Mouse (Mus musculus): Measurements from ENCODE around the gene Pard3b. TPM values are rescaled to one million over a fixed set of nuclear protein-coding genes. Genes with fewer than 3 reads are reported as not detected.
A peak's percentile ranks its signal among the peaks of the same experiment; 100 is the strongest.

Pard3b gene
- polyA plus RNA-seq, 1 experiment from 2014 or later, result 13.8 TPM

GRCm38 (mm10) chr1:62639440-62639839, 1000.8 kb downstream of the Pard3b start:
- Histone ChIP-seq H3K9me3 (ENCODE audit: control insufficient read depth, low read length) (no peaks in the 10 kb centered on the region), H3K27me3 (ENCODE audit: control insufficient read depth, insufficient read depth, low read length) (no peaks in the 10 kb centered on the region), H3K36me3 (ENCODE audit: control insufficient read depth, insufficient read depth, low read length) (no peaks in the 10 kb centered on the region), H3K4me2 (replicated peaks; ENCODE audit: low read depth) (no peak overlapping the region), H3K4me3 (ENCODE audit: low read depth, low read length) (no peak overlapping the region), H3K9ac (ENCODE audit: low read length) (no peak overlapping the region), H3K27ac (replicated peaks) (no peak overlapping the region), H3K4me1 (replicated peaks; ENCODE audit: control insufficient read depth, insufficient read depth) (no peaks in the 10 kb centered on the region)
- 92% methylated on average over 4 of the region's 4 CpGs for WGBS
- TF ChIP-seq EP300 (optimal IDR thresholded peaks at IDR 0.05) (no peak), CTCF (IDR thresholded peaks at IDR 0.05; ENCODE audit: low read depth) (no peak)
- ATAC-seq (ENCODE audit: low FRiP score, low TSS enrichment), result no peak
- DNase-seq (ENCODE audit: low spot score), result no peak

DNA sequence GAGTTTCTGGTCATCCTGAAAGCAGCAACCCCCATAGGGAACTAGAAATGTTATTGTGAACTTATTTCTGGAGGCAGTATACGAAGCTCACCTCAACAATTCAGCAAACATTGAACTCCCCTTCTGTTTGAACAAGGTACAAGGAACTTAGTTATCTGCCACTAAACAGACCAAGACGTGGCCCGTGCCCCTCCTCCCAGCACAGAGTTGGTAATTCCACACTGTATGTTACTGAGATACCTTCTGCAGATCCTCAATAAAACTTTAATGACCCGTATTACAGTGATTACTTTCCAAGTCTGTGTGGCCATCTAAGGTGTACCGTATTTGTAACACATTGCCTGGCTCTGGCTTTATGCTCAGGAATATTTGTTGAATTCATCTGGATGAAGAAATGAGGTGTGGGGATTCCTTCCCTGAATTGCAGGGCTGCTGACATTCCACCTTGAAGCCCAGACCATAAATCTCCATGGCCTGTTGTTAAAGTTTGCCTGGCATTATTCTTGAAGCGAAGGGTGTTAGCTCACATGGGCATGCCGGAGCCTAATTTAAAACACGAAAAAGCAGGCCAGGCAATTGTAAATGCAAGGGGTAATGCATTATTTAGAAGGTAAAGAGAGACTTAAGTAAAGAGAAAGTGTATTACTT, 1006.1 kb downstream of the Pard3b start:
- H3K4me1 ChIP-seq (replicated peaks; ENCODE audit: control insufficient read depth, insufficient read depth), result no peaks in the 10 kb centered on the region
- DNase-seq (ENCODE audit: low spot score), result no peak
- no peak overlapping the region for H3K4me3 ChIP-seq (ENCODE audit: low read depth, low read length)
- TF ChIP-seq EP300 (optimal IDR thresholded peaks at IDR 0.05) (no peak), CTCF (IDR thresholded peaks at IDR 0.05; ENCODE audit: low read depth) (no peak)
- ATAC-seq (ENCODE audit: low FRiP score, low TSS enrichment), result peak; percentile 53; the same call in 1 of the 2 replicates
- no peak overlapping the region for H3K9ac ChIP-seq (ENCODE audit: low read length)
- H3K4me2 ChIP-seq (replicated peaks; ENCODE audit: low read depth), result no peak overlapping the region
- H3K36me3 ChIP-seq (ENCODE audit: control insufficient read depth, insufficient read depth, low read length), result no peaks in the 10 kb centered on the region
- H3K9me3 ChIP-seq (ENCODE audit: control insufficient read depth, low read length), result no peaks in the 10 kb centered on the region
- WGBS, result 58% methylated on average over 8 of the region's 8 CpGs
- no peaks in the 10 kb centered on the region for H3K27me3 ChIP-seq (ENCODE audit: control insufficient read depth, insufficient read depth, low read length)
- no peak overlapping the region for H3K27ac ChIP-seq (replicated peaks)

- Histone ChIP-seq H3K27ac (replicated peaks) (no peak overlapping the region), H3K9ac (ENCODE audit: low read length) (no peak overlapping the region), H3K36me3 (ENCODE audit: control insufficient read depth, insufficient read depth, low read length) (no peaks in the 10 kb centered on the region), H3K4me1 (replicated peaks; ENCODE audit: control insufficient read depth, insufficient read depth) (no peaks in the 10 kb centered on the region), H3K27me3 (ENCODE audit: control insufficient read depth, insufficient read depth, low read length) (no peaks in the 10 kb centered on the region), H3K9me3 (ENCODE audit: control insufficient read depth, low read length) (no peaks in the 10 kb centered on the region), H3K4me2 (replicated peaks; ENCODE audit: low read depth) (no peak overlapping the region), H3K4me3 (ENCODE audit: low read depth, low read length) (no peak overlapping the region)
- no peak for TF ChIP-seq CTCF (IDR thresholded peaks at IDR 0.05; ENCODE audit: low read depth)
- TF ChIP-seq EP300 (optimal IDR thresholded peaks at IDR 0.05), result no peak
- ATAC-seq (ENCODE audit: low FRiP score, low TSS enrichment) (no peak), DNase-seq (ENCODE audit: low spot score) (no peak)
- 81% methylated on average over 2 of the region's 2 CpGs for WGBS
These were observed 1008.2 kb downstream of the Pard3b start for GRCm38 (mm10) chr1:62646812-62647211.

DNA sequence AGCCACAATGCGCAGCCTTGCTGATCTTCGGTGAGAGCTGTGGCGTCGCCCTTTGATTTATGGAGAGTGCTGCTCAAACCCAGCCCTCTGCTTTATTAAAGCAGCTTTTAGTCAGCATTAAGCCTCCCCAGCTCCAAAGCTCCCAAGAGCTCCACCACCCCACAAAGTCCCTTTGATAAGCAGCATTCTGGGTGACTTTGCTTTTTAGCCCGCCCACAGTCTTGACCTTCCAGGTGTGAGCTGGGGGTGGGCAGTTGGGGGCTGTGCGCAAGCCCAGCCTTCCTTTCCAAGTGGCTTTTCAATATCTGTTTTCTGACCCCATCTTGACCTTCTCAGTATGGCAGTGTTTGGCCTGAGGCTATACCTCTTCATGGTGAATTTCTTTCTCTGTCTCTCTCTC, 1009.5 kb downstream of the Pard3b start:
- Histone ChIP-seq H3K27ac (replicated peaks) (no peak overlapping the region), H3K9me3 (ENCODE audit: control insufficient read depth, low read length) (no peaks in the 10 kb centered on the region), H3K36me3 (ENCODE audit: control insufficient read depth, insufficient read depth, low read length) (no peaks in the 10 kb centered on the region), H3K4me3 (ENCODE audit: low read depth, low read length) (no peak overlapping the region), H3K9ac (ENCODE audit: low read length) (no peak overlapping the region), H3K4me2 (replicated peaks; ENCODE audit: low read depth) (no peak overlapping the region), H3K4me1 (replicated peaks; ENCODE audit: control insufficient read depth, insufficient read depth) (no peaks in the 10 kb centered on the region), H3K27me3 (ENCODE audit: control insufficient read depth, insufficient read depth, low read length) (no peaks in the 10 kb centered on the region)
- no peak; the same call in 1 of the 2 replicates for ATAC-seq (ENCODE audit: low FRiP score, low TSS enrichment)
- 38% methylated on average over 6 of the region's 6 CpGs for WGBS
- TF ChIP-seq CTCF (IDR thresholded peaks at IDR 0.05; ENCODE audit: low read depth) (no peak), EP300 (optimal IDR thresholded peaks at IDR 0.05) (no peak)
- no peak for DNase-seq (ENCODE audit: low spot score)

DNA sequence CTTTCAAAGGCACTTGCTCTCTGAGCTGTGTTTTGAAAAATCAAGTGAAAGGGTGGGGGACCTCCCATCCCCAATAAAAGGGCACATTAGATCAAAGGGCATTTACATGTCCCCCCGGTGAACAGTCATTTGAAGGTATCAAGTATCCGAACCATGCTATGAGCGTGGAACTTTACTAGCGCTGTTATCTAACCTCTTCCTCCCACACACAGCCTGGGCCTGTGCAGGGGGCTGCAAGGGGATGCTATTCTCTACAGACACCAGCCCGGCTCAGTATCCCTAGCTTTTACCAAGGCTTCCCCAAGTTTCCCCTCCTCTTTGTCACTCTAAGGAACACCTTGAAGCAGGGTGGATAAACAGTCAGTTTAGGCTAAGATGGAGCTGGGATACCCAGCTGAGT, 1010.0 kb downstream of the Pard3b start:
- 62% methylated on average over 5 of the region's 5 CpGs for WGBS

GRCm38 (mm10) chr1:62650491-62650890, 1011.9 kb downstream of the Pard3b start:
- Histone ChIP-seq H3K9me3 (ENCODE audit: control insufficient read depth, low read length) (no peaks in the 10 kb centered on the region), H3K27me3 (ENCODE audit: control insufficient read depth, insufficient read depth, low read length) (no peaks in the 10 kb centered on the region), H3K27ac (replicated peaks) (no peak overlapping the region), H3K9ac (ENCODE audit: low read length) (no peak overlapping the region), H3K4me3 (ENCODE audit: low read depth, low read length) (no peak overlapping the region), H3K4me1 (replicated peaks; ENCODE audit: control insufficient read depth, insufficient read depth) (no peaks in the 10 kb centered on the region), H3K4me2 (replicated peaks; ENCODE audit: low read depth) (no peak overlapping the region), H3K36me3 (ENCODE audit: control insufficient read depth, insufficient read depth, low read length) (no peaks in the 10 kb centered on the region)
- no peak for TF ChIP-seq CTCF (IDR thresholded peaks at IDR 0.05; ENCODE audit: low read depth)
- no peak for TF ChIP-seq EP300 (optimal IDR thresholded peaks at IDR 0.05)
- DNase-seq (ENCODE audit: low spot score), result no peak
- ATAC-seq (ENCODE audit: low FRiP score, low TSS enrichment), result no peak
- 94% methylated on average over 5 of the region's 5 CpGs for WGBS

More for the DNA sequence above, 1010.0 kb downstream of the Pard3b start:
- Histone ChIP-seq H3K36me3 (ENCODE audit: control insufficient read depth, insufficient read depth, low read length) (no peaks in the 10 kb centered on the region), H3K9me3 (ENCODE audit: control insufficient read depth, low read length) (no peaks in the 10 kb centered on the region), H3K27ac (replicated peaks) (no peak overlapping the region), H3K4me2 (replicated peaks; ENCODE audit: low read depth) (no peak overlapping the region), H3K4me3 (ENCODE audit: low read depth, low read length) (no peak overlapping the region), H3K9ac (ENCODE audit: low read length) (no peak overlapping the region), H3K4me1 (replicated peaks; ENCODE audit: control insufficient read depth, insufficient read depth) (no peaks in the 10 kb centered on the region), H3K27me3 (ENCODE audit: control insufficient read depth, insufficient read depth, low read length) (no peaks in the 10 kb centered on the region)
- no peak for TF ChIP-seq CTCF (IDR thresholded peaks at IDR 0.05; ENCODE audit: low read depth)
- no peak for TF ChIP-seq EP300 (optimal IDR thresholded peaks at IDR 0.05)
- DNase-seq (ENCODE audit: low spot score) (no peak), ATAC-seq (ENCODE audit: low FRiP score, low TSS enrichment) (no peak)
